Mouse (Mus musculus) heart, adult 18-20 months (tissue): ENCODE measurements at regions not wholly inside any gene's neighbourhood (a gene's known extent, or its start where the extent isn't known, plus 50 kb on each side); places are given as distances from the start of the nearest gene placed in this dataset.
"Not testable (repeated sequence)": the region's sequence is repeated elsewhere in the genome, so short reads cannot be mapped to it uniquely, and the experiment has no call there.

ENCODE experiments used
- DNase-seq, 2 experiments: peaks; one replicate each; pipeline ENCODE4 v3.0.0; 2021 to 2022; ENCODE audit warnings: mixed read lengths in 1 of 2

DNA sequence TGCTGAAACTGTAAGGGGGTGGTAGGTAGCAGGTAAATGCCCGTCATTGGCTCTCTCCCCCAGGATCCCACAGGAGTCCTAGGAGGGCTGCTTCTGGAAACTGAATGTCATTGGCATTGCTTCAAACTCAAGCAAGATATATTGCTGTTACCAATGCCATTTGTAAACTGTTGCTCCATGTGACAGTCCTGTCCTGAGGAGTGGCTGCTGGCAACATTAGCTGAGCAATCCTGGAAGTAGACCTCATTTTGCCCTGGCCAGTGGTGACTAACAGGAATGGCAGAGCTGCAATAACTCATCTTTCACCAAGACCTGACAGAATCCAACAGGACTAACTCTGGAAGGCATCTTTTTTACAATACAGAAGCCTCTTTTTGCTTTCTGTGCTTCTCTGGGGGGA is 143.2 kb downstream of the Gm815 start:
- DNase-seq = peak in 1 of 2 experiments; percentile 15

DNA sequence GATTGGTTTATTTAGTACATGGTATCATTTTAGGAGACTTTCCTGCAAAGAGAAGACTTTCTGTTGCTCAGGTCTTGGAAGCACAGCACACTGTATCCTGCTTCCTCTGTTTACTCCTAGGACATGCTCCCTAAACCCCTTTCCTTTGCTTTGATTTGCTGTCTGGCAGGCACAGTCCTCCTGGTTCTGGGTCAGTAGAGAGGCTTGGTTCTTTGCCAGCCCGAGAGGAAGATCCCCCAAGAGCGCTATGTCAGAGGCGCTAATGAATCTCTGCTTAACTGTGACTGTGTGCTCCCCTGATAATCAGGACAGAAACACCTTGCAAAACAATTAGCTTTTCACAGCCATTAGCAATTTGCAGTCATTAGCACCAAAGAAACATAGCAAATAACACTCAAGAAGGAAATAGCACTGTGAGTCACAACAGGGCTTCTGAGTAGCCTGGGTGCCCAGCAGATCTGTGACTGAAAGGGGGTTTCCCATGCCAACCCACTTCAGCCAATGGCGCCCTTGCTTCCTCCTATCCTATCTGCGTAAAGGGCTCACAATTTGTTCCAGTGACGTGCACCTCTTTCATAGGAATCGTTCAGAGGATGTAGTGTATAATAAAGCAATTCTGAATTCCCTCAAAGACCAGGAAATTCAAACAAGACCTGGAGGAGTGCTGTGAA is 145.5 kb downstream of the Gm815 start:
- no peak for DNase-seq

DNA sequence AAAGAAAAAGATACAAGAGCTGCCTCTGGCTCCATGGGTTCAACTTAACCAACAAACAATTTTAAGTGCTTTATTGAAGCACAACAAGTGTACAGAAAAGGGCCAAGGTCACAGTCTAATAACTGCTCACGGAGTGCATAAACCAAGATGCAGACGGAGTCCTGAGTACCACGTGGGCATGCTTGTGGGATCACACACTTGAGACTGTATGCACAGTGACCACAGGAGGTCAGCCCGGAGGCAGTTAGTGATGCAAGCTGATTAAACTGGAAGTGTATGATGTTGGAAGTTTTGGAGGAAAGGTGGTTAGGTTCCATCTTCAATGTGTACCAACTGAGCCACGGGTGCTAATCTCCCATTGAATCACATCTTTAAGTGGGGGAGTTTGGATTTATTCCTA is 146.9 kb downstream of the Gm815 start:
- DNase-seq = no peak

DNA sequence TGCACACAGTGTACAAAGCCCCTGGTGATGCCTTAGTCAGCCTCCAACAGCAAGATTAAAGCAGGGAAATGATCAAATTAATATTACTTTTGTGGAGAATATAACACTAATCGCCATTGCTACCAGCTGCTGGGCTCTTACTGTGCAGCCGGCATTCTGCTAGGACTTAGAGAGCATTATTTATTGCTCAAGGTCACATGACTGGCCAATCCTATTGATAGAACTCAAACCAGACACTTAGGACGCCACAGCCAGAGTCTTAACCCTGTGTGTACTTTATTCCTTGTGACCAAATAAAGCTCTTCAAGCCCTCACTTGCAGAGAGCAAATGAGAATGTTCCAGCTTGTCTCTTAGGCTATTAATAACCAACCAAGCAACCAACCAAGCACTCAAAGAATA is 152.6 kb downstream of the Gm815 start:
- DNase-seq = peak; percentile 39 to 44

DNA sequence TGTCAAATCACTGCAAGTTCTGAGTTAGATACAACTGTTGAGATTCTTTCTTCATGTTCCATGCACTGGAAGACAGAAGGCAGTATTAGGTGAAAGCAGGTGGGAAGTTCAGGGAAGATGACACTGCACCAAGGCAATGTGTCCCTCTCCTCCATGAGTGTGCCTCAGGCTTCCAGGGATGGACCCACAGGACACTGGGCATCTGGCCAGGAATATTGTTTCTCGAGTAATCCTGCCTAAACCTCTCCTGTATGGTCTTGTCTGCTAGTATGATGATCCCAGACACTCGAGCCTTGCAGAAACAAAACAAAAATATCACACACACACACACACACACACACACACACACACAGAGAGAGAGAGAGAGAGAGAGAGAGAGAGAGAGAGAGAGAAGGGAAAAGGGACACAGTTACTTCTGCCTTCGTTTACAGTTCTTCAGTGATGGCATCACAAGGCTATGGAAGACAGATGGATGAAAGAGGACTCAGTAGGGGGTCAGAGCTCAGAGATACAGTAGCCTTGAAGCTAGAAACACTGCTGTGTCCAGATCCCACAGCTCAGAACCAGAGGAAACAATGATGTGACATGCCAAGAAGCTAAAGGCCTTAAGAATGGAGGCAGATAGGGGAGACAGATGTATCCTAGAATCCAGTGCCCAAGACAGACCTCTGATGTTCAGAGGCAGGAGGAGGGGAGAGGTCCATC is 154.8 kb downstream of the Gm815 start:
- DNase-seq = no peak

DNA sequence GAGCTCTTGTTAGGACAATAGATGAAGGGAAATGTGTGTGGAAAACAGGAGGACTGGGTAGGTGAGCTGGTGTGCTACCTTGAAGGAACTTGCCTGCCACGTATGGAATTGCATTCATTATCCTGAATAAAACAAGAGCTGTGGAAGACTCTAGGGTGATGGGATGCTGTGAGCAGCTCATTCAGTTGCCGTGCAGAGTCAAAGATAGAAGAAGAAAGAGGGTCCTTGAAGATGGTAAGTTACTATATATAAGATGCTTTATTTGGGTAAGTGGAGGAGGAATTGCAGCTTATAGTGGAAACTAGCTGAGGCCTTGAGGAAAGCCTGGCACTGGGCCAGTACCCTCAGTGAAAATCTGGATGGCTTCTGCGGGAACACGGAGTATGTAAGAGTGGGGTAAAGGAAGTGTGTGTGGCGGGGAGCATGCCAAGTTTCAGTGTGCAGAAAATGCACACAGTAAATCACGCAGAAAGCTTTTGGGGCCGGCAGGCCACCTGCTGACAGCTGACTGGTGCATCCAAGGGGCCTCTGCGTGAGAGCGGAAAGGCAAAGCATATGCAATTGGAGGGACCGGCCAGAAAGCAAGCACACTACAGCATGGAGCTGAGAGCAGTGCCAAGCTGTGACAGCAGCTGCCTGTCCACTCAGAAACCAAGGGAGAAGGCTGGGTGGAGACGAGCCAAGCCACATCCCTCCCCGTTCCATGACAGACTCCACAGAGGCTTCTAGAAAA is 149.7 kb upstream of the Vldlr start:
- no peak for DNase-seq

DNA sequence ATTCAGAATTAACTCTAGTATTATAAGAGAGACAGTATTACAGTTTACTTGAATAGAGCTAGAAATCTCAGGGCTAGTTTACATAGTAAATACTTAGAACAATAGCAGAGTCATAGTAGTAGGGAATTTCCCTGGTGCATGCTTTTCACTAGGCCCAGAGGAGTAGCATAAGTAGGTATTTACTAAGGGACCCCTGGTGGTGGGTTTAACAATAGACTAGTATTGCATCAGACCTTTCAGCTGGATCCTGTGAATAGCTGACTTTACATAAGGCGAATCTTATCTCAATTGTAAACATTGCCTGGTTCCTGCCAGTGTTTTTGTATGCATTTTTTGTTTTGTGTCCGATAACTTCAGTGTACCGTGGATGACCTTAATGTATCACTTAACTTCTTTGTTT is 143.0 kb upstream of the Vldlr start:
- DNase-seq = no peak

DNA sequence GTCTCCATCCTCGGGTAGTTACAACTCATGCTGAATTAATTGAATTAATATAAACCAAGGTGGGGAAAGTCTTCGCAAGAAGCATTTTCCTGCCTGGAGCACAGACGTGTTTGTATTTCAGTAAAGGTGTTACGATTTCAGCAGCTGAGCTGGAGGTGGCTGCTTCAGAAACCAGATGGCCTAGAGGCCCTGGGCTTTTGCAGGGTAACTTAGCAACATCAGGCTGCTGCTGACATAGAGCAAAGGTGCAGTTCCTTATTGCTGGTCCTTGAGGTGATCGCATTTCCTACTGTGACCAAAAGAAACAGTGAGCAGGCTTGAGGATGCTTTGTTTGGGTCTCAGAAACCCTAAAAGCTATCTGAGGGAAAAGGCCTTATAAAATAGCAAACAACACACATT is 141.3 kb upstream of the Vldlr start:
- DNase-seq = no peak

DNA sequence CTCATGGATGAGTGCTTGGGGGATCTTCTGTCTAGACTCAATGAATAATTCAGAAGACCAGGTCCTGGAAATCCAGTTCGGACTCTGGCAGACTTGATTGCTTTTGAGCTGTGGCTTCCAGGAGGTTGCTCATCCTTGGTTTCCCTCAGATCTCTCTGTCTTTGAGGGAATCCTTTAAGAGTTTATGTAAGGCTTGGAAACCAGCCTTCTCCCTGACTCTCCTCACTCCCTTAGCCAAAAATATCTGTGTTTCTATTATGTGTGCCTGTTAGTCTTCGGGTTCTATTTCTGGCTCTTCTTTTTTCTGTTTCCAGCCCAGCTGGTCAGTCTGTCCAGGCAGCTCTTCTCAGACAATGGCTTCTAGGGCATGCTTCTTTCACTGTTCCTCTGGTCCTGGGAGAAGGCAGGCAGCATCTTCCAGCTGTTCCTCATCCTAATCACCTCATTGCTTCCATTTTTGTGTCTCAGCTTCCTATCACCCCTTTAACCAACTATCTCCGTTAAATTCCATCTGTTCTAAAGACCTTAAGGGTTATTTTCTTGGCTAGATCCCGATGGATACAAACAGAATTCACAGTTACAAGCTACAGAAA is 139.3 kb upstream of the Vldlr start:
- peak; percentile 36 to 48 for DNase-seq

DNA sequence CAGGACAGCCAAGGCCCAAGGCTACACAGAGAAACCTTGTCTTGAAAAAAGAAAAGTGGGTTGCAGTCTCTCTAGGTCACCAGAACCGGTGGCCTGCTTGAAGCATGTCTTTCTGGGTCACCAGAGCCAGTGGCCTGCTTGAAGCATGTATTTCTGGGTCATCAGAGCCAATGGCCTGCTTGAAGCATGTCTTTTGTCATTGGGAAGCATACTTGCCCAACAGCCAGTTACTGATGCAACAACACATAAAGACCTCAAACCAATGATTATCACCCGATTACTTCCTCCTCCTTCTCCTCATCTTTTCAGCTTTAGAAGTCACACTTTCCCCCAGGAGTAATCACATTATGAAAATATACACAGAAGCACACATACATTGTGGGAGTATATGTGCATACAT is 128.9 kb upstream of the Vldlr start:
- no peak for DNase-seq

DNA sequence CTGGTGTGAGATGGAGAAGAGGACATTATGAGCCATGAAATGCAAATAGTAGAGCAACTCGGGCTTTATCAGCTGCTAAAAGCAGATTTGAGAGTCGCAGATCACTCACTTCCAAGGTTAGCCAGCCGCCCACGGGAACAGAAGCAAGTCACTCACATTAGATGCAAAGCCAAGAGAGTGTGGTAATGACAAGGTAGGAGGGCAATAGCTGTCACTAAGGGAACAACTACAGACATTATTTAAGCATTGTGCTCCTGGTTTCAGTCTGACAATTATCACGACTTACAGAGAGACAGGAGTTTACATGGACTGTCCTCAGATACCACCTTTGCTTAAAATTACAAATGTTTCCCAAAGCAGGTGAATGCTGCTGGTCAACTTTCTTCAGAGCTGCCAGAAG is 128.5 kb upstream of the Vldlr start:
- peak in 1 of 2 experiments; percentile 8 for DNase-seq

DNA sequence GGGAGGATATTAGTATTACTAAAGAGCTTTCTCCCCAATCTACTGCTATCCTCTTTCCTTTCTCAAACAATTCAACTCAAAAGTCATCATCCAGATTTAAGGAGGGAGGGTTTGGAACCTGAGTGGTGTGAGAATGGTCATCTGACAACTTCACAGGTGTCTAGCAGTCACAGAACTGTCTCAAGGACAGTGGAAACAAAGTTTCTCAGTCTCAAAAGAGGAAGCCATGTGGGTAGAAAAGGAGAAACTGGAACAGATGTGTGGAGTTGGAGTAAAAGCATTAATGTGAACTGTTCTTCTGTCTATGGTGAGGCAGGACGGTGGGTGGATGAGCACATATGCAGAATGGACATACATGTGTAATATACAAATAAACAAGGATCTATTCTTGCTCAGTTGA is 127.2 kb upstream of the Vldlr start:
- no peak for DNase-seq

DNA sequence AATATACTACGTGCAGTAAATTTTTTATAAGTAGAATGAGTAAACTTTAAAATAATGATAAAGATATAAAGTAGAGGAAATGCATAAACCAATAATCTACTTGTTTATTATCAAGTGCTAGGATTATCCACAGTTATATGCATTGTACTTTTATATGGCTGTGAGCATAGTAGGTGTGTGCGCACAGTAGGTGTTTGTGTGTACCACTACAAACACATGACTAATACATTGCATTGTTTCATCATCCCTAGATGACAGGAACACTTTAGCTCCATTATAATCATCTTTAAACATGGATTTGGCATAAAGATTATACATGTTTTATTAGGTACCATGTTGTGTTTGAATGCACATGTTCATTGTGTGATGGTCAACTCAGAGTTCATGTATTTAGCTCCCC is 124.7 kb upstream of the Vldlr start:
- DNase-seq = no peak

DNA sequence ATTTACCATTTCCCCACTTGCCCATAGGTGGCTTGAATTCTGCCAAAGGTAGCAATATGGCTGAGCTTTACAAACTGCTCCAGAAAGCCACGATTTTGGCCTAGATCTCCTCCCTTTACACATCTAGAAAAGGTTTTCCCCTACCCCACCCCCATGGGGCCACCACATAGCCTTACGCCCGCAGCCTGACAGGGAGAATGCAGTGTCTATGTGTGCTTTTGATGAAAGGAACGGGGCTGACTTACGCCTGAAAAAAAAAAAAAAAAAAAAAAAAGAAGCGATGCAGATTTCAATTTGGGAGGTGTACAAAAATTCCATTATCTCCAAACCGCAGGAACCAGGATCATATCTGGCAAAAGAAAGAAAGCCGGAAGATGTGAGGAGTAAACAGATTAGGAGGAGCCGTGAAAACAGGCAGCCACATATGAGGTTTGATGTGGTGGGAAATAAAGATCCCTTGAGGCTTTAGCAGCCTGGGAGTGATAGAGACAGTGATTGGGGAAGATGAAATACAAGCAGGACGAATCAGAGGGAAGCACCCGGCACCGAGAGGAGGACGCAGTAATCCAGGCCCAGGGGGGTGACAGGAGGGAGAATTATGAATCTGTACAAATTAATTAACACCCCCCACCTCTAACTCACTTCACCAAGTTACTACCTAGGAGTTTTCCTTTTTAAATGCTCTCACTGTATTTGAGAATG is 121.4 kb upstream of the Vldlr start:
- no peak for DNase-seq

DNA sequence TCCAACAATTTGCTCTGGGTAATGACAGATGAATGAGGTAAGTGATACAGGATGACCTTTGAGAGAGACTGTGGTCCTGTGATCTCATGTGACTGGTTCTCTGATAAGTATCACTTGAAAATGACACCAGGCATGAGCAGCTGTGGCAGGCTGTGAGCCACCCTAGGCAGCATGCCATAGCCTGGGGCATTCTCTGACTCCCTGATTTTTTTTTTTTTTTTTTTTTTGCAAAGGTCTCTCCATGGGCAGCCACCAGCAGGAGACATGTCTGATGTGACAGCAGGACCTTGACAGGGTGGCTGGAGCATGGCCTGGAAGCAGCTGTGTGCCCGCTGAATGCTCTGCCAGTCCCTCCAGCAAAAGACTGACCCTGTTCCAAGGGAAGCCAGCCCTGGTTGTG is 116.4 kb upstream of the Vldlr start:
- peak; percentile 68 to 77 for DNase-seq

DNA sequence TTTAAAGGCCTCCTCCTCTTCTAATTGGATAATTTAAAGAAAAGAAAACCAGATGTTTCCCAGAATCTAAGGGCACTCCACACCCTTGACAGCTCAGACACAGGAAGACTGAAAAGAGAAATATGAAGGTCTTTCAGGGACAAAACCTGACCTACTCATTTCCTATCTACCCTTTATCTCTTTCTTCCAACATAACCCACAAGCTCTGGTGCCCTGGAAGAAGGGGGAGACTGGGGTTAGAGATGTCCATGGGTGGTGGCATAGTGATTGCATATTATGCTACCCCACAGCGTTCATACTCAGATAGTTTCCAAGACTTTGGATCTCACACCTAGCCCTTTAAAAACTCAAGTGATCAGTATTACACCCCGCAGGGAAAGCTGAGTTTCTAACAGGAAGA is 105.8 kb upstream of the Vldlr start:
- no peak for DNase-seq

DNA sequence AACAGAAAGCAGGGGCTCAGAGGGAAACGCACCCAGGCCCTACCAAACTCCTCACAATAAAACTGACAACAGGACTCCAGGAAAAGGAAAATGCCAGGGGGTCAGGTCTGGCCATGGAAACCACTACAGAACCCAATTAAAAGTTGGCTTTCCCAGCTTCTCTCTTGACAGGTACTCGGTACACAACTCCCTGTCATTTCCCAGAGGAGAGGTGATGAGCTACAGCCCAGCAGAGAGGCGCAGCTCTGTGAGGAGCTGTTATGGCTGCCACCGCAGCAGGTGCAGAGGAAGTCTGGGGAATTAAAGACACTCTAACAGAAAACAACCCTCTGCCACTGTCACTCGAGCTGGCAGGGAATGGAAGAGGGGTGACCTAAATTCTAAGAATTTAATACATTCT is 95.4 kb upstream of the Vldlr start:
- no peak for DNase-seq

DNA sequence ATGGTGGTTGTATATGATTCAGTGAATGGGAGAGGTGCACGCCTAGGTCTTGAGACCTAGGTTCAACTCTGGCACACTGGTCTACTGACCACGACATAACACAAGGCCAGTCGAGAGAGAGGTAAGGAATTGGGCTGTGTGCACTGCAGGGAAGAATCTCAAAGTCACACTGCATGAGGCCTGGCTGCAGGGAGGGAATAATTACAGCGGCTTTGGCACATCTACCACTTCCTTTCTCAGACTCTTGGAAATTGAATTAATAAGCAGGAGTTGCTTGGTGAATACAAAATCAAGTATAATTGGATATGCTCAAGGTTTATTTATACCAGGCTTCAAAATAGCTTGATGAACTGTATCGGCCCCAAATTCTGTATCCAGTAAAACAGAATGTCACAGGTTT is 93.9 kb upstream of the Vldlr start:
- DNase-seq = no peak

DNA sequence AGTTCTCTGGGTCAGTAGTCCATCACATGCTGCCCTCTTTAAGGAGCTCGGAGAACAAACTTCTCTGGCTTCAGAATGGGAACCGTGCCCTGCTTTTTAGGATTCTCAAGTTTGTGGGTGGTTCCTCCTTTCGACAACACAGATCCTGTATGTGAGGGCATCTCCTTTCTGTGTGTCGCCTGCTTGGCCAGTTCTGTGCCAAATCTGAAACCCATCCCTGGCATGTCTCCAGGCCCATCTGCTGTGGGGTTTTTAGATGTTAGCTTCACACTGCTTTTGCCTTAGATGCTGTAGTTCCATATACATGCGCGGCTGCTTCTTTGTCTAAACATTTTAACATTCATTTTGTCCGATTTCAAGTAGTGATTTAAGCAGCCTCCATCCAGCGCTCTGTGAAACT is 93.0 kb upstream of the Vldlr start:
- no peak for DNase-seq

DNA sequence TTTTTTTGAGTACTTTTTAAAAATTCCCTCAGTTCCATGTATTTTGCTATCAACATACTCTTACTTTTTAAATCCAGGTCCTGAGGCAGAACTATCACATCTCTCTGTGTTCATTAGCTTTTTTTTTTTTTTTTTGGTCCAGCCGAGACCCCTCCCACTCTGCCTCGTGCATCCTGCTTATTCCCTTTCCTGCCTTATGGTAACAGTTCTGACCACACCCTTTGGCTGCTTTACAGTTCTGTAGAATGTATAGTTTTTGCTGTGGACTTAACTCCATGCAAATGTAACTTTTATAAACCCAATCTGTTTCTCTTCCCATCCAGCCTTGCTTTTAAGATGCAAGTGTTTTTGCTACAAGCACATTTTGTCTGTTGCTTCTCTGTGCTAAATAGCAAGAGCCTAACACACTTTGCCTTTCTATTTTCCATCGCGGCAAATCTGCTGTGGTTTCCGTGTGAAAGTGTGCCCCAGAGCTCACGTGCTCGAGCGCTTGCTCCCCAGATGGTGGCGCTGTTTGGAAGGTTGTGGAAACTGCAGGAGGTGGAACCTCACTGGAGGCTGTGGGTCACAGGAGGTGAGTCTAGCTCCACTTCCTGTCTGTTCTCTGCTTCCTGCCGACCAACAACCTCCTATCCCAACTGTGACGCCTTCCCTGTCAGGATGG is 92.3 kb upstream of the Vldlr start:
- peak; percentile 58 to 77 for DNase-seq

DNA sequence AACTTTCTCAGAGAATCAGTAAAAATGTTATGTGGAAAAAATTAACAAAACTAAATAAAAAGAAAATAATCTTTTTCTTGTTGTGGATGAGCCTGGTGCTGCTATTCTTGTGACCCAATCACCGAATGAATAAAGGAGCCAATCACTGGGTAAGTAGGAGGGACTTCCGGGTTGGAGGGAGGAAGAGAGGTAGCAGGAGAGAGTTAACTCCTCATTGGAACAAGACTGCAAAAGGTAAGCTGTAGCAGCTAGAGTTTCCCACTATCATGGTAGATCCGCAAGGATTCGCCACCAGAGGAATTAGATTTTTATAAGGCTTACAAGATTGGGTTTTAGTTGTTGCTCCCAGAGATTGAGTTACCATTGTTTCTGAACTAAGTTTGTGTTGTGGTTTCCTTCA is 87.8 kb upstream of the Vldlr start:
- DNase-seq = not testable (repeated sequence)

DNA sequence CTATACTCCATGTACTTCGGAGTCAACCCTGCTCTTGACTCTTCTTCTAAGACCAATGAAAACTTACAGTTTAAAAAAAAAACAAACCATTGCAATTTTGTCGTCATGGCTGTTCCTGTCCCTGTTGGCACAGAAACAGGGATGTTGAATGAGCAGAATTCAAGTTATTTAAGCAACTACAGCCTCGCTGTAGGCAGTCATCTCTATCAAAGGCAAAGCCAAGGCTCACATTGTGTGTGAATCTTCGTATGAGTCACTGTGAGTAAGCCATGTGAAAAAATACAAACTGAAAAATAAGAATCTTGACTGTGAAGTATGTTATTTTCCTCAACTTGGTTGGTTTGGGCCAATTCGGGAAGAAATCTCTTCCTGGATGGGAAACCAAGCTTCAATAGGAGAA is 81.9 kb upstream of the Vldlr start:
- DNase-seq = no peak
